Mouse (Mus musculus): ENCODE measurements around the gene Rarres2. TPM values are rescaled to one million over a fixed set of nuclear protein-coding genes. Genes with fewer than 3 reads are reported as not detected.

The Rarres2 gene
- total RNA-seq, 2 experiments from 2014 or later = 69.3 to 70.3 TPM

DNA sequence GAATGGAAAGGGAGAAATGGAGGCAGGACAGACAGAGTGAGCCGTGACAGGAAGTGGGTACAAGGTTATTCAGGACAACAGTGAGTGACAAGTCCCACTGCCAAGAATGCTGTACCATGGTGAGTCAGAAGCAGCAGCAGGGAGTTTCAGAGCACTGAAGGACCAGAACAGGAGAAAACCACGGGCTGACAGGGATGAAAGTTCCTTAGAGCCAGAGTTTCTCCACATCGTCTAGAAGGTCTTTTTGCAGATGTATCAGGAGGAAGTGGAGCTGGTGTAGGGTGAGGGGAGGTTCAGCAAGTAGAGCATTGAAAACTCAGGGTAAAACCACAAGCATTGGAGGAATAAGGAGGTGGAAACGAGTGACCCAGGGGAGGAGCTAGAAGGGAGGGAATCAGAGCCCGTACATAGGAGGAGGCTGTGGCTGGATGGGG lies 6.6 kb upstream of the Rarres2 start:
- no peak for DNase-seq

DNA sequence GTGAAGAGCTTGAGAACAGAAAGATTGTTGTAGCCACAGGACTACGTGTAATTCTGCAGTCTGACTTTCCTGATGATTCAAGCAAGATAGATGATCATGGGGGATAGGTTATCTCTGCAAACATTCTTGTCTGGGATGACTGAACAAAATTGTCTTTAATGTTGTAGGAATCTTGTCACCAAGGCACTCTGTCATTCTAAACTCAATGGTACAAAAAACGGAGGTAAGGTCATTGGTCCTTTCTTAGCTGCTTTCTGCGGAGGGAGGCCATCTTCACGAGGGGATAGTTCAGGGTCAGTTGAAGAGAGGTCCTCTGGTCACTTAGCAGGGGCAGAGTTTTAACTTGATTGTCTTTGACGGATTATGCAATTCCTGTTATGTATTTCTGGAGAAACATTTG lies 6.1 kb upstream of the Rarres2 start:
- no peak for DNase-seq

DNA sequence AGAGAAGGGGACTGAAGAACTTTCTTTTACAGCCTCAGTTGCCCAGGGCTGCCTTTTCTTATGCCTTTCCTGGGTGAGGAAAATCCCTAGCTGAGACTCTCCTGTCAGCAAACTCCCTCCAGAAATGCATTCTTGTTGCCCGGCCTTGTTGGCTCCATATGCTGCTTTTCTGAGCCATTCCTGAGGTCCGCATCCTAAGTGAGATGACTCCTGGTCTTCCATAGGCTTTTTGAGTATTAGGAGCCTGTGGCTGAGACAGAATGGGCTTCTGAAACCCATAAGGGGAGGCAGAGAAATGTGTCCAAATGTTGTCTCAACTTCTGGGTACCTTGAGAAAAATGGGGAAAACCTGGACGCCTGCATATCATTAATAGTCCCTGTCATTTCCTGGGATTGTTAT lies 1.4 kb upstream of the Rarres2 start:
- DNase-seq = no peak

DNA sequence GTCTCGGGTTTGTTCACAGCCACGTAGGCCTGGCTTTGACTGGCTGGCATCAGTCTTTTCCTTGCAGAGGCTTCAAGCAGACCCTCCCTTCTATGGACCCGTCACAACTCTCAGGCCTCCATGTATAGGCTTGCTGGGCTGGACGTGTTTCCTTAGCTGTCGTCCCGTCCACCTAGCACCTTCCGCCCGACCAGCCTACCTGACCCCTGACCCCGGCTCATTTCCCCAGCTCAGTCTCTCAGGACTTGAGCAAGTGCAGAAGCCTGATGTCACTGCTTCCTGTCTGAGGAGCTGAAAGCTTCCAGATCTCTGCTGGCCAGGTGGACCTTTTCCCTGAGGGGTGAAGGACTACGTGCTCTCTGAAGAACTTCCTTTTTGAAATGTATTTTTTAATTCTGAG lies 691 bp upstream of the Rarres2 start:
- DNase-seq = peak; percentile 60

DNA sequence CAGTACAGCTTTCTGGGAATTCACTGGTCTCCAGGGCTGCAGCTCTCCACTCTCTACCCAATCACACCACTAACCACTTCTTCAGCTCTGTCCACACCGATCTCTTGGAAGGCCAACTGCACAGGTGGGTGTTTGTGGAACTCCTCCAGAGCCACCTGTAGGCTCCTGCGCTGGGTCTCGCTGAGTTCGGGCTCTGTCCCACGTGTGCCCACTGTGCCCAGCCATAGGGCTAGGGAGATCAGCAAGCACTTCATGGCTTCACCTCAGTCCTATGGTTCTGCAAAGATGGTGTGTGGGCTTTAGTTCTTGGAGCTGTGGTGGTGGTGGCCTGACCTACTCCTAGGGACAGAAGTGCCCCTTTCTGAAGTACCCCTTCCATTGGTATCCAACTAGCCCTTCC lies 575 bp downstream of the Rarres2 start:
- no peak for DNase-seq

DNA sequence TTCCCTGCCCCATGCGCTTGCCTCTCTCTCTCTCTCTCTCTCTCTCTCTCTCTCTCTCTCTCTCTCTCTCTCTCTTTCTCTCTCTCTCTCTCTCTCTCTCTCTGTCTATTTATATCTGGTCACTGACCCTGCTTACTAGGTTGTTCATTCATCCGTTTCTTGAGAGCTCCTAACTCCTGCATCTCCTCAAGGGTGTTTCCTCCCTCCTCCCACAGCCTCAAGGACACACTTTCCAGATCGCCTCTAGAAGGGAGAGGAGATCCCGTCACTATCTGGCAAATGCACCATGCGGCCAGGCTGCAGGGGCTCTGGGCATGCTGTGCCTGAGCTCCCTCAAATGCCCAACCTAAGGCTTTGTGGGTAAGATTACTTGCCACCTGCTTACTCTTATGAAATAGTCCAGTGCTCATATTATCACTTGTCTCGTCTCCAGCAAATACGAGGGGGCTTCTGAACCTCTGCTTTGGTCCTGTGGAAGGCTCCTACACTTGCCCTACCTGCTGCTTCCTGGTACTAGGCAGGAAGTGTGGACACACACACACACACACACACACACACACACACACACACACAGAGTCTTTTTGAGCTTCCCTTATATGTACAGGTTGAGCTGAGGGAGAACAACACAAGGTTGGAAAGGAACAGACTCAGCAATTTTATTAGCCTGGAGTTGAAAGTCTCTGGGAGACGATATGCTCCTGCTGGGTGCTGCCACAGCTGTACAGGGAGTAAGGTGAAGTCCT lies 3.4 kb downstream of the Rarres2 start:
- no peak for DNase-seq

DNA sequence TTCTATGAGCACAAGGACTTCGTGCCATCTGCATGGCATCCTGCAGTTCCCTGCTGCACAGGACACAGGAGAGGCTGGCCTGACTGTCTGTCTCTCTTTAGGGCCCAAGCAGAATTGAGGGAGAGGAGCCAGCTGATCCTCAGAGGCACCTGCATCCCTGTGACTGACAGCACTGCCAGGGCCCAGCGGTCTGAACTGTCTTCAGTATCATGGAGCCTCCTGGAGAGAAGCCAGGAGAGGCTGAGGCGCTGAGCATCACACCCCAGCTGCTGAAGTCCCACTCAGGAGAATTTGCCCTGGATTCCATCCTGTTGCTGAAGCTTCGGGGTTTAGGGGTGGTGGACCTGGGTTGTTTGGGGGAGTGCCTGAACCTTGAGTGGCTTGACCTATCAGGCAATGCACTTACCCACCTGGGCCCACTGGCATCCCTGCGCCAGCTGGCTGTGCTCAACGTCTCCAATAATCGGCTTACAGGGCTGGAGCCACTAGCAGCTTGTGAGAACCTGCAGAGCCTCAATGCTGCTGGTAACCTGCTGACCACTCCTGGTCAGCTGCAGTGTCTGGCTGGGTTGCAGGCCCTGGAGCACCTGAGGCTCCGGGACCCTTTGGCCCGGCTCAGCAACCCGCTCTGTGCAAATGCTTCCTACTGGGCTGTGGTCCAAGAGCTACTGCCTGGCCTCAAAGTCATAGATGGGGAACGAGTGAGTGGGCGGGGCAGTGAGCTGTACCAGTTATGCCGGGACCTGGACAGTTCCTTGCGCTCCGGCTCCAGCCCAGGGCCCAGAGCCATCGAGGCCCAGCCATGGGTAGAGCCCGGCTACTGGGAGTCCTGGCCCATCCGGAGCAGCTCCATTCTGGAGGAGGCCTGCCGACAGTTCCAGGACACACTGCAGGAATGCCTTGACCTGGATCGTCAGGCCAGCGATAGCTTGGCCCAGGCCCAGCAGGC lies 4.3 kb downstream of the Rarres2 start:
- peak; percentile 71 for DNase-seq

DNA sequence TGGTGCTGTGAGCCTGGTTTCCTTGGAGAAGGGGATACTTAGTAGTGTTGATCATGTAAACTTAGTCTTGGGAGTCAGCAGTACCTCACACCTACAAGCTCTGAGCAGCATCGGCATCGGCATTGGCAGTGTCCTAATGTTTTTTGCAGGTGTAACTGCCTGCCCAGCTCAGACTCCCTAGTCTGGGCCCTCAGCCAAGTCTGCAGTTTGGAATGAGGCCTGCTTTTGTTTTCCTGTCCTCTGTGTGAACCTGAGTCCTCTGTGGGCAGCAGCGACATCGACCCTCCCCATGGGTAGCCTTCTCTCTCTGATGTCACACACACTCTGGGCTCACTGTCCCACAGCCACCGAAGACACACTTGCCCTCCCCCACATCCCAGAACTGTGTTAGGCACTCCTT lies 6.3 kb downstream of the Rarres2 start:
- DNase-seq = peak; percentile 86

DNA sequence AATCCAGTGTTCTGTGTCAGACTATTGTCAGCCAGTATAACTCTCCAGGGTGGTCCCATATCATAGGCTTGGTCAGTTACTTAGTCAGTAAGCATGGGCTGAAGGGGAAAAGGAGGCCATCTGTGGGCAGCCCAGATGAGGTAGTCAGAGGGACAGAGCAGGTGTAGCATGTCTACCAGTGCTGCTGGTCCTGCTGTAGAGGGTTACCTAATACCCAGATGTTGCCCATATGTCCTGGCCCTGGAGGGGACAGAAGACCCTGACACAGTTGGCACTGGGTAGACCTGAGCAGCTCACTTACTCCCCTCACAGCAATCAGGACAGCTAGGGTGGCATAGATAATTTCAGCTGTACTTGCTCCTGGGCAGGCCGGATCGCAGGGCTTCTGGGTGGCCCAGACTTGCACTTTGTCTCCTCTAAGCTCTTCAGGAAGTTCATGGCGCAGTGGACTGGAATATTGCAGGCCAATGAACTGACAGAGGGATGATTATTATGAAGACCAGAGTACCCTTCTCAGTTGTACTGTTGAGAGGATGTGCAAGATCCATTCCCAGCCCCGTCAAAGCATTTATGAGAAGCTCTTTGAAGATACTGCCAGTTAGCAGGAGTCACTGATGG lies 6.8 kb downstream of the Rarres2 start:
- no peak for DNase-seq

DNA sequence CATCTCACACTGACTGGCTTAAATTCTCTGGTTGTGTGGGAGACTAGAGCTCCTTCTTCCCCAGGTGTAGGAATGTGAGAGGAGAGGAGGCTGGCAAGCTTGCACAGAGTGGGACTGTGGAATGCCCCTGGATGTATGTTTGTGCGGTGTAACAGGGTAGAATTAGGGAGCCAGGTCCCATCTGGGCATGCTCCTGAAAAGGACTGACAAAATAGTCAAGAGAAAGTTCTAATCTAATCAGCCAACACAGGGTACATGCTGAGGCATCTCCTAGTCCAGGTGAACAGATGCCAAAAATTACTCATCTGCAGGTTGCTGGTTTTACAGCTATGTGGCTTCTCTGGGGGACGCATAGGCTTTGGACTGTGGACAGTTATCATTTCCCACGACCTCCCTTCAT lies 16.6 kb downstream of the Rarres2 start:
- no peak for DNase-seq

DNA sequence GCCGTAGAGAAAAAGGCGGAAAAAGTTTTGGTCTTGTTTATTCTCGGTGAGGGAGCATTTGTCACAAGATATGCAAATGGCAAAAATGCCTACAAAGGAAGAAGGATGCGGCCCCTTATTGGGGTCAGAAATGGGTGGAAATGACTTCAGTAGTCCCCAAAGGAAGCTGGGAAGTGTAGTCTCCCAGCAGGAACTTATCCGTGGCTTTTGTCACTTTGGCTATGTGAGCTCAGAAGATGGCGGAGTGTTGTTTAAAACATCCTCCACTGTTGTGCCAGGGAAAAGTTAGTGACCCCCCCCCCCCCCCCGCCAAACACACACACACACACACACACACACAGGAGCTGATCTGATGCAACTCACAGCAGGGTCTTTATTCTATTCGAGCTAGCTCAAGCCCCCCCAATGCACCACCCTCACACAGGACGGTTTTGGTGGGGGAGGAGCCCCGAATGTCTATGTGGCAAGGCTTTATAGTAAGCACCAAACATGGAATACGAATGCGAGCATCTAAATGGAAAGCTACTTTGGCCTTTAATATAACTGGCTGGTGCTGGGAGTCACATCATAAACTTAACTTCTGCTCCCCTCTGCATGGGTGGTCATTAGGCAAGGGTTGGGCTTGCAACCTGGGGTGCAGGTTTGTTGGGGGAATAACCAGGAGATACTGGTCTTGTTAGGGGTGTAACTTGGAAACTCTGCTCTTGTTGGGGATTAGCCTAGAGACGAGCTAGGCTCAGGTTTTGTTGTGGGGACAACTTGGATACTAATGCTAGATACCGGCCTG lies 17.3 kb downstream of the Rarres2 start:
- peak; percentile 55 for DNase-seq

DNA sequence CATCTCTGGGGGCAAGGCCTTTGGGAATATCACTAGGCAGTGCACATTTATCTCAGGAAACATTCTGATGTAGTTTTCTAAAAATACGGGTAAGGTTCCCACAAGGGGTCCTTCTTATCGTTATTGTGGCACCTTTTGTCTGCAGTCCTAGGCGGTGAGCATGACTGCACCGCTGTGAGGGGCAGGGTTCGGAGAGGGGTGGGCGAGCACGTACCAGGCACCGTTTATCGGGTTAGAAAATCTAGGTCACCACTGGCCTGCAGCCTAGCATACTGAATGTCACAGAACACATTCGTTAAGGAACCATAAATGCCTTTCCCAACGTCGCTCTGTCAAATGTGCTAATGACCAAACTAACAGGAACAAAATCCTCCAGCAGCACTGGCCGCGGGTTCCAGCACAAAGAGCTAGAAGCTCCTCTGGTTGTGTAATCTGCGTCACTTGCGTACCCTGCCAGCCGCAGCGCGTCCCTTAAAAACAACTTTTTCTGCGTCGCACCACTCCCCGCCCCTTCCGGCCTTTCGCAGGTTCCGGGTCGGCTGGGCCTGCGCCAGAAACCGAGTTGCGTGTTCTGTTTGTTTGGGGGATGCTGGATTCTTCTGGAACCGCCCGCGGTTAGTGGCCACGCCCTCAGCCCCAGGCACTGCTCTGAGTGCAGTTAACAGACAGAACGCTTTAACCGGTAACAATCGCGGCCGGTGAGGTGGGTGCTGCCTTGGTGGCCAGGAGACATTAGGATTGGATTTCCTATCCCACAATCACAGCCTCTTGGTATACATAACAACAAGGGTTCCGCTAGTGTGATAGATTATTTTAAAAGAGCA lies 18.1 kb downstream of the Rarres2 start, which contains the start of gene Lrrc61:
Lrrc61 (plus strand) TSS at position 517 of the 824 bp plus-strand sequence.
- peak; percentile 99 for DNase-seq

DNA sequence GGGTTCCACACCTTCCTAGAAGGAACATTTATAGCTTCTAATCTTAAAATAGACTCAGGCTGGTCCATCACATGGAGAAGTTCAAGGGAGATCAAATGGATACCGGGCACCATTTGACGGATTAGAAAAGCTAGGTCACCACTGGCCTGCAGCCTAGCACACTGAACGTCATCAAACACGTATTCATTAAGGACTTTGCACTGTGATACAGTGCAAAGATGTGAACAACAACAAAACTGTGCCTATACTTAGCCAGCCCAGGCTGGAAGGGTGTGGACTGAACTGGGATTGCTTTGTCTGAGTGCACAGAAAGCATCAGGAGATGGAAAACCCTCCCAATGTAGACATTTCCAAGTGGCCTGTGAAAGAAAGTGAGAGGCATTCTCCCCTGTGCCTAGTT lies 18.8 kb downstream of the Rarres2 start:
- DNase-seq = no peak

DNA sequence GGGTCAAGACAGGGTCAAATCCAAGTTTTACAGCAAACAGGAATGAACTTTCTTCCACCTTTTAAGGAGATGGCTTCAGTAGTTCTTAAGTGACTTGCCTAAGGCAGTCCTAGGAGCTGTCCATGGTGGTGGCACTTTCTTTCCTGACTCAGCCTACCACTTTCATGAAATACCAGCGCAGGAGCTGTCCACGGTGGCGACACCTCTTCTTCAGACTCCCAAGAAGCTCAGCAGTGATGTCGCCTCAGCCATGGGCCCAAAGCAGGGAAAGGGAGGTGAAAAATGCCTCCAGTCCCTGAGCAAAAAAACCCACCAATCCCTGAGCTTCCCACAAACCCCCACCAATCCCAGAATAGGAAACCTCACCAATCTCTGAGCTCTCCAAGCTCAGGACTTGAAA lies 19.7 kb downstream of the Rarres2 start:
- DNase-seq = no peak

DNA sequence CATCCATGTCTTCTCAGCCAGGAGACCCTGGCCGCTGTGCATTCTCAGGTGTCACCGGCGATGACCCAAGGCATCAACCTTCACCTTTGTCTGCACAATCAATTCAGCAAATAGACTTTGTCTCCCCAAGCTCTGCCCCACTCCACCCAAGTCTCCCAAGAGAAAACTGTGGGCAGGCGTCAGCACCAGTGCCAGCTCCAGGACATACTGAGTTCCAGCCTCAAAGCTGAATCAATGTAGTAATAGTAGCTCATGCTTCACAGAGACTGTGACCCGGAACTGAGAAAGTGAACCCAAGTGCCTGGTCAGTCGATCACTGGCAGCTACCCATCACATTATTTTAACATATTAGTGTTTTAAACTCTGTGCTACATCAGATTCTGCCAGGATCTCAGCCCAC lies 24.3 kb downstream of the Rarres2 start:
- no peak for DNase-seq

DNA sequence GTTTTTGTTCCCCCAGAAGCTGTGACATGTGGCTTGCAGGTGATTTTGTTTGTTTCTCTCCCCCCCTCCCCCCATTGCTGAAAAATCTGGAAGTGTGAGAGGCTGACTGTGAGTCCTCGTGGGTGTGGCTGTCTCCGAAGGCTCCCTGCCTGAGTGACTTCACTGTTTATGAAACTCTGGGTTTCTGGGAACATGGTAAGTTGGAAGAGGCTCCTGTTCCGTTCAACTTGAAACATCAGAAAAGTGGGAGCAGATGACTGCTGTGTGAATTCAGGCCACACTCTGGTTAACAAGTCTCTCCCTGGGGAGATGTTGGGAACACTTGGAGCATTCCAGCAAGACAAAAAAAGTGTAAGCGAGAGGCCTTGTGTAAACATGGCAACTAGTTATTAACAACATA lies 25.7 kb downstream of the Rarres2 start:
- DNase-seq = no peak

DNA sequence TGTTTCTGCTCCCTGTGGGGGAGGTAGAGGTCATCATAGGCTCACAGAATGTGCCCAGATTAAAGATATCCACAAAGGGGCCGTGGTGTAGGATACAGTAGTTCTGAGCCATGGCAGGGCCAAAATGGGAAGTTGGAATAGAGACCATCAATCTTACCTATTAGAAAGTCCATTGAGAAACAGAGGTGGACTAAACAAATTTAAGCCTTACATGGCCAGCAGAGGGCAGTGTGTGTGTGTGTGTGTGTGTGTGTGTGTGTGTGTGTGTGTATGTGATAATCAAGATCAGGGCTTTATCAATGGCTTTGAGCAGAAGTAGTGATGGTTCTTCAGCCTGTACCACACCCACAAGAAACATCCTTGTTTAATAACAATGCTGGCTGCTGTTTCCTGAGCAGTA lies 26.3 kb downstream of the Rarres2 start:
- peak; percentile 55 for DNase-seq

DNA sequence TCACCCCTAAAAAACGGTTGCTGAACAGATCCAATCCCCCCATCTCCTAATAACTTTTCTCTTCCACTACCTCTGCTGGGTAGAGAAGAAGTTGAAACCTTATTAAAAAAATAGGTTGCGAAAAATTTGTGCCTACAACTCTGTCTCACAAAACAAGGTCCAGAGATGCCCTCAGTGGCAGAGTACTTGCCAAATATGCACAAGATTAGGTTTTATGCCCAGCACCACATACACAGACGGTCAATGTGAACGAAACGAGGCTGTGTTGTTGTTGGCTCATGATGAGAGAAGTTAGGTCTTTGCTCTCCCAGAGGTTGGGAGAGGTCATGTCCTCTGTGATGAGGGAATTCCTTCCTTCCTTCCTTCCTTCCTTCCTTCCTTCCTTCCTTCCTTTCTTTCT lies 27.3 kb downstream of the Rarres2 start:
- no peak for DNase-seq

DNA sequence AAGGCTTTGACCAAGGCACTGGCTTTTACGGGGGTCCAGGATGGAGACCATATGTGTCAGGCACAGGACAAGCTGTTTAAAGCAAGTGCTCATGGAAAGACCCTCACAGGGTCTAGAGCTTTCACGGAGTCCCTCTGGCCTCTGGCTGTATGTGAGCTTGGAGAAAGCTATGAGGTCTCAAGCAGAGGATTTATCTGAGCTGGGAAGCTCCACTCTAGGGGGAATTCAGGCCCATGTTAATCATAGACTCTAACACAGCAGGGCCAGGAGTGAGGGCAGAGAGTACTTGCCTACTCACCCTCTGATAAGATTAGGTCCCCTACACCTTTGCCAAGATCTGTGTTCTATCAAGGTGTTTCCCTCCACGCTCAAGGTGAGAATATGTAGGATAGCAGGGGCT lies 30.0 kb downstream of the Rarres2 start:
- no peak for DNase-seq

DNA sequence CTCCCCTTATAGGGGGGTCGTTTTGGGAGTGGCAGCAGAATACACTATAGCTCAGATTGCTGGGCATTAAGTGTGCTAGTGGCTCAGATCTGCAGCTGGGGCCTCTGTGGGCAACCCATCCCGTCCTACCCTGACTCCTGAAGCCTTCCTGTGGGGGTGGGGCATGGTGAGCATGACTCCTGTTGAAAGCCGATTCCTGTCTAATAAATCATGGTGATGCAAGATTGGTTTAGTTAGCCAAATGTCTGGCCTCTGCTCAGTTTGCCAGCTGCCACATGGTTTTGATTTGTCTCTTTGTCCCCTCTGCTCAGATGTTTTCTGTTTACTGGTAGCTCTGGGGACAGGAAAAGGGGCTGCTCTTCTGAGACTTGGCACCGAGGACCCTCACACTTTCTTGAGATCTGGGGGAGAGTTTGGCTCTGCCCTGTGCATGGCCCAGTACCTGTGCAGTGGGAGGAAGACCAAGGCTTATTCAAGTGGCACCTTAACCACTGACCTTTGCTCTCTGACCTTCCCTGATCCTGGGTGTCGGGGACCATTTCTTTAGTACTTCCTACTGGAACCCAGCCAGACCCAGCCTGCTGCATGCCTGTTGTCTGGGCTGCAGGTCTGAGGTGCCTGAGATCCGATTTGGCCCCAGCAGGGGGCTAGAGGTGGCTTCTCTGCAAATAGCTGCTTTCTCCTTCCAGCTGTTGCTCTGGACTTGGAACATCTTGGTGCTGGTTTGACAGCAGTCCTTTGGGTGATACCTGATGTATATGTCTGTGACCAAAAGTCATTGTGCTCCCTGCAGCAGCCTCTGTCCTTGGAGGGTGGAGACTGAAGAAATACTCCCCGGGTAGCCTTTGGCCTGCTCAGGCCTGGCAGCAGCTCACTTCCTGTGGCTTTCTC lies 30.8 kb downstream of the Rarres2 start:
- no peak for DNase-seq

Measured in heart, postnatal 4 days (tissue).